Mouse (Mus musculus): ENCODE data around the gene Tmcc2.

GRCm38 (mm10) chr1:132322711-132323542, 68.2 kb downstream of the Tmcc2 start:
- TF ChIP-seq CTCF (conservative IDR thresholded peaks at IDR 0.05; ENCODE audit: insufficient read depth, insufficient read length, low read depth, low read length) (no peak), POLR2A (IDR thresholded peaks at IDR 0.05; ENCODE audit: low read depth, low read length) (no peak)

Data from kidney, adult 2 months (tissue).